8 mouse cellular contexts compared by ENCODE assay signal in genomic region chr16:55819186-55819861, GRCm38 (mm10). TPM values are rescaled to one million over a fixed set of nuclear protein-coding genes. Genes with fewer than 3 reads are reported as not detected.
DNase-seq lines count a peak whose midpoint lies in the region; ATAC-seq lines count a peak whose summit lies in the region.

No protein-coding gene starts in this region.

- no peaks in the 10 kb centered on the region for H3K27me3 ChIP-seq in megakaryocyte, embryonic 14.5 days (replicated peaks)

- peaks cover 39% of the 10 kb centered on the region for H3K4me1 ChIP-seq in megakaryocyte, embryonic 14.5 days

- H3K9me3 ChIP-seq in megakaryocyte, embryonic 14.5 days = no peaks in the 10 kb centered on the region

- peak; percentile 71 for DNase-seq in adrenal gland, adult 2 months
- peak; percentile 94 for DNase-seq in heart, adult 11 months
- peak; percentile 78 for DNase-seq in kidney, adult 18-20 months
- DNase-seq in lung, postnatal 14 days = peak; percentile 68
- DNase-seq in spleen, postnatal 4 days (ENCODE audit: low spot score in 2 of 2) = no peak
- DNase-seq in left cerebral cortex, postnatal 36 days (ENCODE audit: low spot score in 2 of 2) = no peak

- H3K36me3 ChIP-seq in megakaryocyte, embryonic 14.5 days (replicated peaks; ENCODE audit: low read length) = peaks cover 56% of the 10 kb centered on the region

- peak overlapping the region; percentile 99 for H3K4me3 ChIP-seq in megakaryocyte, embryonic 14.5 days (replicated peaks)

- intact Hi-C loops in left cerebral cortex, postnatal 36 days (cut with DNase I) = no loop called here

- ATAC-seq in megakaryocyte, adult 5-6 weeks (ENCODE audit: poor library complexity, severe bottlenecking) = no peak

RNA-seq across cellular contexts. Expression of gene Nfkbiz, which starts 19.4 kb away (rescaled TPM):
- 3.0 and 3.4 TPM in 2 replicates for polyA plus RNA-seq in megakaryocyte, embryonic 14.5 days (2012; ENCODE audit: insufficient read depth, low replicate concordance)
- total RNA-seq in megakaryocyte, adult 5-6 weeks (2015) = 33.3 and 44.9 TPM in 2 replicates
- 31.2 and 32.7 TPM in 2 replicates for total RNA-seq in megakaryocyte, adult 5-6 weeks (2017)
- 1 to 10 TPM; 4.8 to 5.3 TPM for total RNA-seq in adrenal gland, adult 2 months (2021)
- 6.0 and 7.3 TPM in 2 replicates for polyA plus RNA-seq in adrenal gland, adult 2 months (2012; rRNA removed)
- total RNA-seq in left cerebral cortex, postnatal 36 days (2021) = 1 to 10 TPM; 2.9 to 3.8 TPM

Comparison
In these comparisons a context has a peak if more than half of its experiments do, and no peak if none do; other contexts are left out.
1. DNase-seq: peak in adrenal gland, adult 2 months (single experiment), heart, adult 11 months (single experiment), kidney, adult 18-20 months (single experiment) and lung, postnatal 14 days (single experiment); none in spleen, postnatal 4 days (0 of 2) and left cerebral cortex, postnatal 36 days (0 of 2).
2. RNA of gene Nfkbiz, which starts 19.4 kb away (total RNA-seq): 31.2 to 44.9 TPM in megakaryocyte, adult 5-6 weeks; 4.8 to 5.3 TPM in adrenal gland, adult 2 months and 2.9 to 3.8 TPM in left cerebral cortex, postnatal 36 days; every median in the first group is over 4 times any median in the second.